Mouse (Mus musculus) gastrocnemius, adult 2 months (tissue): ENCODE measurements around the gene Snrnp40. TPM values are rescaled to one million over a fixed set of nuclear protein-coding genes. Genes with fewer than 3 reads are reported as not detected.

Source experiments
- DNase-seq: peaks from one replicate; pipeline ENCODE4 v3.0.0; 2022
- H3K27ac ChIP-seq: fragments of 200-600 bp; 2 replicates; pipeline ENCODE4 v1.8.1; 2022; ENCODE audit warnings: mild to moderate bottlenecking
- H3K4me3 ChIP-seq: fragments of 200-600 bp; 2 replicates; pipeline ENCODE4 v1.8.1; 2022; ENCODE audit warnings: mild to moderate bottlenecking, moderate library complexity
- CTCF ChIP-seq: fragments of 200-600 bp; IDR thresholded peaks from 2 replicates; pipeline ENCODE4 v1.8.1; 2022; ENCODE audit warnings: antibody characterized with exemption, mild to moderate bottlenecking, moderate library complexity
- intact Hi-C: fragments of 180-260 bp; cut with DNase I; formaldehyde crosslinking; loops from one replicate; pipeline ENCODE4 v1.15.1; 2025
- total RNA-seq, 2 experiments: library from RNA; stranded (reverse); gene quantifications; 2 replicates each; pipeline ENCODE4 v1.2.3; 2021

Snrnp40 gene
- total RNA-seq, 2 experiments from 2014 or later = 9.5 to 13.0 TPM

GRCm38 (mm10) chr4:130391265-130391664 lies 31.3 kb downstream of the Snrnp40 start:
- Histone ChIP-seq H3K27ac (no peak overlapping the region), H3K4me3 (no peak overlapping the region)
- TF ChIP-seq CTCF = peak; percentile 12; the same call in 1 of the 2 replicates
- DNase-seq = no peak
- intact Hi-C loops = no loop called here

Other genes with a start within 250 kb of the Snrnp40 start
- gene Hcrtr1, start 220.8 kb upstream of the Snrnp40 start, total RNA-seq = not detected
- gene Tinagl1, start 185.0 kb upstream of the Snrnp40 start, total RNA-seq = 10 to 100 TPM; 18.7 to 45.2 TPM
- not detected for gene Gm853, start 137.7 kb upstream of the Snrnp40 start, total RNA-seq
- 10 to 100 TPM; 48.0 to 70.7 TPM for gene Serinc2, start 80.9 kb upstream of the Snrnp40 start, total RNA-seq
- 1,000 to 10,000 TPM in 1 of 2 experiments, 100 to 1,000 TPM in 1; 551 to 1,329 TPM for gene Fabp3, start 51.5 kb upstream of the Snrnp40 start, total RNA-seq
- gene Gm10570, start 51.5 kb upstream of the Snrnp40 start, total RNA-seq = under 1 TPM in 1 of 2 experiments, not detected in 1; 0.54 TPM
- 10 to 100 TPM; 38.4 to 47.3 TPM for gene Zcchc17, start 189 bp upstream of the Snrnp40 start, total RNA-seq
- 10 to 100 TPM; 11.5 to 17.9 TPM for gene Nkain1, start 214.0 kb downstream of the Snrnp40 start, total RNA-seq